11 mouse cellular contexts compared by ENCODE assay signal in genomic region chr14:6888811-6889210, GRCm38 (mm10). TPM values are rescaled to one million over a fixed set of nuclear protein-coding genes. Genes with fewer than 3 reads are reported as not detected.
A peak's percentile ranks its signal among the peaks of the same experiment; 100 is the strongest.
DNase-seq lines count a peak whose midpoint lies in the region; ATAC-seq lines count a peak whose summit lies in the region.
"Not testable (repeated sequence)": the region's sequence is repeated elsewhere in the genome, so short reads cannot be mapped to it uniquely, and the experiment has no call there.
"Had no signal": no experiment of that assay in that cellular context is flagged by ENCODE, and none has a peak within 500 bp of the region (broad histone marks: within the 10 kb centered on the region; RNA-seq: fewer than 3 reads in every experiment).

No protein-coding gene starts in this region.

- H3K9me3 ChIP-seq in forebrain, embryonic 13.5 days (replicated peaks); hindbrain, embryonic 14.5 days (ENCODE audit: control insufficient read depth, low read length); midbrain, embryonic 15.5 days; stomach, embryonic 14.5 days (ENCODE audit: control insufficient read depth, low read depth, low read length): not testable (repeated sequence)

- not testable (repeated sequence) for H3K9ac ChIP-seq in forebrain, embryonic 13.5 days; midbrain, embryonic 15.5 days; stomach, embryonic 14.5 days (replicated peaks; ENCODE audit: low read depth, low read length)
- peak overlapping the region; percentile 64; the same call in 1 of the 2 replicates for H3K9ac ChIP-seq in hindbrain, embryonic 14.5 days

- not testable (repeated sequence) for H3K36me3 ChIP-seq in forebrain, embryonic 13.5 days (ENCODE audit: poor library complexity, severe bottlenecking); hindbrain, embryonic 14.5 days (replicated peaks; ENCODE audit: control insufficient read depth, insufficient read depth); midbrain, embryonic 15.5 days (replicated peaks); stomach, embryonic 14.5 days (ENCODE audit: control insufficient read depth, insufficient read depth, low read length)

- intact Hi-C loops in left cerebral cortex, postnatal 14 days (cut with DNase I), result not testable (repeated sequence)

- peak overlapping the region; percentile 60 for H3K4me2 ChIP-seq in forebrain, embryonic 13.5 days
- peak overlapping the region; percentile 52 for H3K4me2 ChIP-seq in hindbrain, embryonic 14.5 days (replicated peaks)
- peak overlapping the region; percentile 54 for H3K4me2 ChIP-seq in midbrain, embryonic 15.5 days
- peak overlapping the region; percentile 39; the same call in 1 of the 2 replicates for H3K4me2 ChIP-seq in stomach, embryonic 14.5 days (replicated peaks; ENCODE audit: low read depth, low read length)

- peak overlapping the region; percentile 47 for H3K4me3 ChIP-seq in forebrain, embryonic 13.5 days
- peak overlapping the region; percentile 42 for H3K4me3 ChIP-seq in hindbrain, embryonic 14.5 days (replicated peaks; ENCODE audit: low read length)
- H3K4me3 ChIP-seq in midbrain, embryonic 15.5 days, result peak overlapping the region; percentile 47
- not testable (repeated sequence) for H3K4me3 ChIP-seq in stomach, embryonic 14.5 days (ENCODE audit: low read depth, low read length)

- H3K27ac ChIP-seq in forebrain, embryonic 13.5 days; hindbrain, embryonic 14.5 days; midbrain, embryonic 15.5 days; stomach, embryonic 14.5 days (ENCODE audit: low read length): not testable (repeated sequence)

- H3K4me1 ChIP-seq in forebrain, embryonic 13.5 days; hindbrain, embryonic 14.5 days (replicated peaks; ENCODE audit: control insufficient read depth, insufficient read depth, low read length); midbrain, embryonic 15.5 days; stomach, embryonic 14.5 days (ENCODE audit: control insufficient read depth, insufficient read depth, low read length): not testable (repeated sequence)

- not testable (repeated sequence) for ATAC-seq in forebrain, embryonic 13.5 days; hindbrain, embryonic 14.5 days (ENCODE audit: low FRiP score); midbrain, embryonic 15.5 days (replicated peaks); stomach, embryonic 14.5 days (ENCODE audit: insufficient number of reproducible peaks, insufficient read depth, low FRiP score, low read depth)

- not testable (repeated sequence) for H3K27me3 ChIP-seq in forebrain, embryonic 13.5 days; hindbrain, embryonic 14.5 days (ENCODE audit: control insufficient read depth, insufficient read depth, low read length); midbrain, embryonic 15.5 days (replicated peaks); stomach, embryonic 14.5 days (ENCODE audit: control insufficient read depth, insufficient read depth, low read length)

- DNase-seq in cerebellum, adult 18-20 months, result peak; percentile 1 to 5
- DNase-seq in heart, adult 9 months (ENCODE audit: low spot score in 2 of 2), result peak; percentile 24 to 27
- DNase-seq in hindbrain, embryonic 14.5 days (ENCODE audit: low spot score), result not testable (repeated sequence)
- DNase-seq in kidney, postnatal 10 days, result peak; percentile 4
- peak; percentile 10 to 19 for DNase-seq in left cerebral cortex, postnatal 14 days (ENCODE audit: low spot score in 2 of 2)

- 9% methylated on average over 4 of the region's 5 CpGs for WGBS in forebrain, embryonic 13.5 days
- 18% methylated on average over 2 of the region's 5 CpGs for WGBS in hindbrain, embryonic 14.5 days
- 11% methylated on average over 4 of the region's 5 CpGs for WGBS in midbrain, embryonic 15.5 days
- 9% methylated on average over 4 of the region's 5 CpGs for WGBS in stomach, embryonic 14.5 days

RNA-seq across cellular contexts. Expression of gene Gm3667, which starts 1.0 kb away (rescaled TPM):
- polyA plus RNA-seq in forebrain, embryonic 13.5 days (2015; fragmentation: Nextera tagmentation; extraction: Ambion mirVana), result 2.9 and 4.5 TPM in 2 replicates
- polyA plus RNA-seq in hindbrain, embryonic 14.5 days (2014; fragmentation: Nextera tagmentation; extraction: Ambion mirVana), result 11.7 and 13.4 TPM in 2 replicates
- 1 to 10 TPM; 1.6 to 2.6 TPM for total RNA-seq in left cerebral cortex, postnatal 14 days (2021)
- polyA plus RNA-seq in midbrain, embryonic 15.5 days (2015; fragmentation: Nextera tagmentation; extraction: Ambion mirVana), result 9.7 and 11.4 TPM in 2 replicates
- polyA plus RNA-seq in stomach, embryonic 14.5 days (2014; fragmentation: Nextera tagmentation; extraction: Ambion mirVana), result 2.1 and 2.2 TPM in 2 replicates
- polyA plus RNA-seq: macrophage had no signal

RNA-seq across cellular contexts. Expression of gene Gm3642, which starts 48.7 kb away (rescaled TPM):
- not detected in 2 replicates for polyA plus RNA-seq in forebrain, embryonic 13.5 days (2015; fragmentation: Nextera tagmentation; extraction: Ambion mirVana)
- polyA plus RNA-seq in hindbrain, embryonic 14.5 days (2014; fragmentation: Nextera tagmentation; extraction: Ambion mirVana), result not detected in 2 replicates
- not detected for total RNA-seq in left cerebral cortex, postnatal 14 days (2021)
- not detected in 2 replicates for polyA plus RNA-seq in midbrain, embryonic 15.5 days (2015; fragmentation: Nextera tagmentation; extraction: Ambion mirVana)
- not detected in 2 replicates for polyA plus RNA-seq in stomach, embryonic 14.5 days (2014; fragmentation: Nextera tagmentation; extraction: Ambion mirVana)
- polyA plus RNA-seq: heart, embryonic 10.5 days; limb, embryonic 14.5 days; macrophage had no signal
